Mouse (Mus musculus): ENCODE data around the gene Dhdh. TPM values are rescaled to one million over a fixed set of nuclear protein-coding genes. Genes with fewer than 3 reads are reported as not detected.
"Not testable (repeated sequence)": the region's sequence is repeated elsewhere in the genome, so short reads cannot be mapped to it uniquely, and the experiment has no call there.

Dhdh gene
- polyA plus RNA-seq, 1 experiment from 2014 or later, result 6.8 TPM

DNA sequence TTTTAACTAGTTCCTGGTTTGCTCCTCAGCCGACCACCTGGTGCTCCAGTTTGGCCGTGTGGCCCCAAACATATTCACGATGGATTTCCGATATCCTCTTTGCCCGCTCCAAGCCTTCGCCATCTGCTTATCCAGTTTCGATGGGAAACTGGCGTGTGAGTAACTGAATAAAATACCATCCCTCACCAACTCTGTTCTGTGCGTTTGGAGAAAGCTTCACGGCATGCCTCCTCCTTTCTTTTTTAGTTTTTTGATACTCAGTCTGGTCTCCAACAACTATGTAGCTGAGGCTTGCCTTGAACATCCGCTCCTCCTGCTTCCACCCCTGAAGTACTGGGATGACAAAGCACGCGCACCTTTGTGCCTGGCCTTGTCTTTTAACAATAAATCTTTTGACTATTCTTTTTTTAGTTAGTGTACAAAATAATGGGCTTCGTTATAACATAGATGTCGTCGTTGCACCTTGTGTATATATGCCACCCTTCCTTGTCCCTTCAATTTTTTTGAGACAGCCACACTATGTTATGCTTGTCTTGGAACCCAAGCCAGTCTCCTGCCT is 33.7 kb upstream of the Dhdh start:
- no peak for DNase-seq (ENCODE audit: low spot score)
- Histone ChIP-seq H3K9me3 (replicated peaks) (no peaks in the 10 kb centered on the region), H3K27ac (replicated peaks) (peak overlapping the region; percentile 91), H3K4me3 (peak overlapping the region; percentile 63), H3K36me3 (peaks cover 11% of the 10 kb centered on the region), H3K4me1 (peaks cover 35% of the 10 kb centered on the region), H3K27me3 (ENCODE audit: low read depth, poor library complexity, severe bottlenecking) (no peaks in the 10 kb centered on the region)
- 54% methylated on average over 16 of the region's 16 CpGs for WGBS

DNA sequence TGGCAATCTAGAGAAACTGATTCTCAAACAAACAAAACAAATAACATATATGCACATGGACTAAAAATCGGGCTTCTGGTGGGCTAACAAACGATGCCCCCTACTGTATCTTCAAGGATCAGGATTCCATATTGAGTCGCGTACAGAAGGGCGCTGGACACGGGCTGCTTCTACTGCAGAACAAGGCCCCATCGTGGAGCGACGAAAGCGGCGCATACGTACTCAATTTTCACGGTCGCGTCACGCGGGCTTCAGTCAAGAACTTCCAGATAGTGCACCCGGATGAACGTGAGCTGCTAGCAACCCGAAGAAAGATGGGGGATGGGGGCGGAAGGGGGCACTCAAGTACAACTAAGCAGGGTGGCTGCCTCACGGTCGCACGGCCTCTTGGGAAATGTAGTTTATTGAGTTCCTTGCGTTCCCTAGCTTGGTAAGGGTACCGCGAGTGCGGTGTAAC is 33.2 kb upstream of the Dhdh start:
- Histone ChIP-seq H3K9me3 (replicated peaks) (no peaks in the 10 kb centered on the region), H3K4me3 (peak overlapping the region; percentile 63), H3K36me3 (peaks cover 11% of the 10 kb centered on the region), H3K4me1 (peaks cover 35% of the 10 kb centered on the region), H3K27me3 (ENCODE audit: low read depth, poor library complexity, severe bottlenecking) (no peaks in the 10 kb centered on the region), H3K27ac (replicated peaks) (peak overlapping the region; percentile 91)
- under 1% methylated on average over 28 of the region's 28 CpGs for WGBS
- DNase-seq (ENCODE audit: low spot score), result peak; percentile 87

DNA sequence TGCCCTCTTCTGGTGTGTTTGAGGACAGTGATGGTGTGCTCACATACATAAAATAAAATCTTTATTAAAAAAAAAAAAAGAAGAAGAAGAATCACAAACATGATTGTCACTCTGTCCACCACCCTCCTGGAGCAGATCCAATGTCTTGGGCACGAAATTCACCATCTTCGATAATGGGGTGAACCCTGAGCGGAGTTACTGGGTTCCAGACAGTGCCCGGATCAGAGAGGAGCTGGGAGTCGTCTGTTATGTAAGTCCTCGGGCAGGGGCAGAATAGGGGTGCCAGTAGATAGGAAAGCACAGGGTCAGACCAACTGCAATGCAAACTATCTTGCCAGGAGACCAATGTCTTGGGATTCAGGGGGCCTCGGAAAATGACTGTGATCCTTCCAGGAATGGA is 32.0 kb upstream of the Dhdh start:
- DNase-seq (ENCODE audit: low spot score), result no peak
- WGBS, result 96% methylated on average over 7 of the region's 7 CpGs

DNA sequence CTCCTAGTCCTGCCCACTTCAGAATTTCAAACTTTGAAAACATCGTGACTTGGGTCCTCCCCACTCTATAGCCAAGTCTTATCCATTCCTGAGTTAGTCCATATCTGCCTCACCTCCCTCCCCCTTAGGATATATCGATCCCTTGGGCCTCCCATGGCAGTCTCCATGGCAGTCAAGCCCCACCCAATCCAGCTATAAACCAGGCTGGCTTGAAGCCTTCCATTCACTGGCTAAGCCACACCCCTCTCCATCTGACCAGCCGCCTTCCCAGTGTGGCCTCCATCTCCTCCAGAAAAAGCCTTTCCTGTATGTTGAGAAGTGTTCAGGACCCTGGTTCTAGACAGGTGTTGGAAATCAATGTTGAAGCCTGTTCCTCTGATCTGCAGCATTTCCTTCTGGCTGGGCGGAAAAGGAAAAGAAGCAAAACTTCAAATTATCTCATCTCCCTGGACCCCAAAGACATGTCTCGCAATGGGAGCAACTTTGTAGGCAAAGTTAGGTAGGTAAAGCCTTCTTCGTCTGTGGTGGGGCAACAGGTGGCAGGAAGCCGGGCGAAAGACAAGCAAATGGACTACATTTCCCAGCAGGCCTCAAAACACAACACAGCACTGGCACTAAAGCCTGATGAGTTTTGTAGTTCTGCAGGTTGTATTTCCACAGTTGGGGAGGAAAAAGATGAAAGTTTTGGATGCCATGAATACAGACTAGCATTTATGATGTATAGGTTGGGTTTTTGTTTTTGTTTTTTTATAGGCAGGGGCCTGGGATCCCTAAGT is 30.9 kb upstream of the Dhdh start:
- Histone ChIP-seq H3K4me3 (no peak overlapping the region), H3K27ac (replicated peaks) (no peak overlapping the region), H3K4me1 (peaks cover 33% of the 10 kb centered on the region), H3K27me3 (ENCODE audit: low read depth, poor library complexity, severe bottlenecking) (no peaks in the 10 kb centered on the region), H3K36me3 (peaks cover 11% of the 10 kb centered on the region), H3K9me3 (replicated peaks) (no peaks in the 10 kb centered on the region)
- DNase-seq (ENCODE audit: low spot score), result no peak
- 84% methylated on average over 8 of the region's 8 CpGs for WGBS

More for the DNA sequence above, 32.0 kb upstream of the Dhdh start:
- Histone ChIP-seq H3K27ac (replicated peaks) (no peak overlapping the region), H3K27me3 (ENCODE audit: low read depth, poor library complexity, severe bottlenecking) (no peaks in the 10 kb centered on the region), H3K4me3 (no peak overlapping the region), H3K9me3 (replicated peaks) (no peaks in the 10 kb centered on the region), H3K4me1 (peaks cover 40% of the 10 kb centered on the region), H3K36me3 (peaks cover 11% of the 10 kb centered on the region)

DNA sequence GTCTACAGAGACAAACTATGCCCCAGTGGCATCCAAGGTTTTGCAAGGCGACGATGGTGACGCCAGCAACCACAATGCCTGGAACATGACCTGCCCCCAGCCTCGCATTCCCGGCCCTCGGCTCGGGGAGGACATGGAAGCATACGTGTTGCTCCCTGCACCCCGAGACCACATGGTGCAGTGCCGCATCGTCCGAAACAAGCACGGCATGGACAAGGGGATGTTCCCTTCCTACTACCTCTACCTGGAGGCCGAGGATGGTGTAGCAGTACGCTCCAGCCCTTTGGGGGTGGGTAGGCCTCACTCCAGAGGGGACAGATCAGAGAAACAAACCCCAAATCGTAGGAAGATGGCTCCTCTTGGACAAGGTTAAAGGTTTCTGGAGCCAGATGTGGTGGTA is 30.0 kb upstream of the Dhdh start:
- DNase-seq (ENCODE audit: low spot score), result no peak
- WGBS, result 92% methylated on average over 16 of the region's 16 CpGs
- Histone ChIP-seq H3K36me3 (peaks cover 4% of the 10 kb centered on the region), H3K4me3 (no peak overlapping the region), H3K27me3 (ENCODE audit: low read depth, poor library complexity, severe bottlenecking) (no peaks in the 10 kb centered on the region), H3K27ac (replicated peaks) (no peak overlapping the region), H3K4me1 (peaks cover 27% of the 10 kb centered on the region), H3K9me3 (replicated peaks) (no peaks in the 10 kb centered on the region)

DNA sequence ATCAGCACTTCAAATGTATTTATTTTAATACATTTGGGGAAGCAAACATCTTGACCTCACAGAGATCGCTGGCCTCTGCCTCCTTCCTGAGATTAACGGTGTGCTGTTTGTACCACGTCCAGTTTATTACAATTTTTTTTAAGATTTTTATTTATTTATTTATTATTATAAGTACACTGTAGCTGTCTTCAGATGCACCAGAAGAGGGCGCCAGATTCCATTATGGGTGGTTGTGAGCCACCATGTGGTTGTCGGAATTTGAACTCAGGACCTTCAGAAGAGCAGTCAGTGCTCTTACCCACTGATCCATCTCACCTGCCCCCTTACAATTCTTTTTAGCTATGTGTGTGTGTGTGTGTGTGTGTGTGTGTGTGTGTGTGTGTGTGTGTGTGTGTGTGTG is 28.2 kb upstream of the Dhdh start:
- not testable (repeated sequence) for H3K9me3 ChIP-seq (replicated peaks); H3K27me3 ChIP-seq (ENCODE audit: low read depth, poor library complexity, severe bottlenecking); H3K36me3 ChIP-seq; H3K27ac ChIP-seq (replicated peaks); H3K4me3 ChIP-seq; DNase-seq (ENCODE audit: low spot score)
- peaks cover 13% of the 10 kb centered on the region; the same call in 1 of the 2 replicates for H3K4me1 ChIP-seq
- 68% methylated on average over 5 of the region's 5 CpGs for WGBS

DNA sequence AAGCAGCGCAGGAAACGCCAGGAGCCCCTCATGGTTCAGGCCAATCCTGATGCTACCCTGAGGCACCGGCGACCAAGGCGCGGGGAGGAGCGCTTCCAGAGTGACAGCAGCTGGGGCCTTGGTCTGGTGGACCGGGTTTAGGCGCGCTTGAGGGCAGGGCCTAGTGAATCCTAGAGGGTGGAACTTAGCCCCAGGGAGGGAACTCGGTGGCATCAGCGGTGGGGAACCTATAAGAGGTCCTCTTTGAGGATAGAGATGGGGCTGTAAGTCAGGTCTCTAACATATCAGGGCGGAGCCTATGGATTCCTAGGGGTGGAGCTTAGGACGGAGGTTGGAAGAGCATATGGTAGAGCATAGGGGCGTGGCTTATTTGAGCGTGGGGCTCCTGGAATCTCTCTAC is 26.8 kb upstream of the Dhdh start:
- peak; percentile 26 for DNase-seq (ENCODE audit: low spot score)
- Histone ChIP-seq H3K27ac (replicated peaks) (no peak overlapping the region), H3K36me3 (no peaks in the 10 kb centered on the region), H3K27me3 (ENCODE audit: low read depth, poor library complexity, severe bottlenecking) (no peaks in the 10 kb centered on the region), H3K4me1 (peaks cover 9% of the 10 kb centered on the region; the same call in 1 of the 2 replicates), H3K9me3 (replicated peaks) (no peaks in the 10 kb centered on the region), H3K4me3 (0 out of 2 replicates have a peak overlapping the region, but pooled peaks have one; percentile 3)
- 27% methylated on average over 16 of the region's 16 CpGs for WGBS

DNA sequence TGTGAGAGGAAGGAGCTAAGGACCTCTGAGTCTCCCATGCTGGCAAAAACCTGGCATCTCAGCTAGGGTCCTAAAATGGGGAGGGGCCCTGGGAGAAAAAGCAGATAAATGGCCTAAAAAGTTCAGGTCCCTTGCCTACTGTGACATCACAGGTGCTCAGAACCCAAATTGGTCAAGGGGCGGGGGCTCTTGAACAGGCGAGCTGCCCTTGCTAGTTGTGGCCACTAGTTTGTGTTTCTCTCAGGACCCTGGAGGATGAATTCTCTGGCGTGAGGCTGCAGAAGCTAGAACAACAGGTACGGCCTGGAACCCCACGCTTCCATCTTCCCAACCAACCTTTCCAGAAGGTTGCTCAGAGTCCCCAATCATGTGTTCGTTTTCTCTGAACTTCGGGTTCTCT is 25.8 kb upstream of the Dhdh start:
- WGBS, result 88% methylated on average over 7 of the region's 7 CpGs

DNA sequence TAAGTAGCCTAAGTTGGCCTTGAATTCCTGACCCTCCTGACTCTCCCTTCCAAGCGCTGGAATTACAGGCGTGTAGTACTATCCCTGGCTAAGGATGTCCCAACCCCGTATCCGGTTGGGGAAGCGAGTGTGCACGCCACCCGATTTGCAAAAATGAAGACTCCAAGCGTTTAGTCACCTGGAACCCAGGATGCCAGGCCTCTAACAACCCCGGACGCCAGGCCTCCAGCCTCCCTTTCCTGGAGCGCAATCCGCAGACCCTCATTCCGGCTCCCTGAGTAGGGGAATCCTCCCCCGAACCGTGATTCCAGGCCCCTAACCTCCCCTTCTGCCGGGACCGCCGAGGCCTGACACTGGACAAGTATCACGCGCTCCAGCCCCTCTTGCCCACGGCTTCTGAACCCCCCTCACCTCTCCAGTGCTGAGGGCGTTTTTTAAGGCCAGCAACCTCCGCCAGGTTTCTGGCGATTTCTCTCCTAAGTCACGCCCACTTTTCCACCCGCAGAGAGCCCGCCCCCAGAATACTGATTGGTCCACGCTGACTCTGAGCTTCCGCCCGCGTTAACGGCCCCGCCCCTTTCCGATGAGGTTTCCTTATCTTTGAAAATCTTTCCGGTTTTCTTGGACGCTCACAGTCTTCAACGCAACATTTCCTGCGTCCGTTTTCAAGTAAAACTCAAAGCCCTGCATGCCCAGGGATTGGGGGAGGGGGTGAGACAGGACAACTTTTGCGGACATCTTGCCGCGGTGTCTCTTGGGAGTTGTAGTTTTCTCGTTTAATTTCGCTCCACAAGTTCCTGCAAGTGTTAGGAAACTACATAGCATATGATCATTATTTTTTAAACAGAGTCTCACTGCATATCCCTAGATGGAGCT is 21.5 kb upstream of the Dhdh start, which contains the start of gene Nucb1:
Gene Nucb1, minus strand, starts transcription at position 495 of the 876 bp plus-strand sequence.
- WGBS, result under 1% methylated on average over 44 of the region's 44 CpGs
- Histone ChIP-seq H3K9me3 (replicated peaks) (no peaks in the 10 kb centered on the region), H3K4me3 (peak within 1 kb of the TSS; percentile 67), H3K36me3 (peaks cover 20% of the 10 kb centered on the region), H3K27ac (replicated peaks) (peak within 1 kb of the TSS; percentile 90), H3K27me3 (ENCODE audit: low read depth, poor library complexity, severe bottlenecking) (no peaks in the 10 kb centered on the region), H3K4me1 (peaks cover 15% of the 10 kb centered on the region)
- peak; percentile 91 for DNase-seq (ENCODE audit: low spot score)

More for the DNA sequence above, 25.8 kb upstream of the Dhdh start:
- Histone ChIP-seq H3K27me3 (ENCODE audit: low read depth, poor library complexity, severe bottlenecking) (no peaks in the 10 kb centered on the region), H3K9me3 (replicated peaks) (no peaks in the 10 kb centered on the region), H3K27ac (replicated peaks) (no peak overlapping the region), H3K36me3 (no peaks in the 10 kb centered on the region), H3K4me1 (peaks cover 14% of the 10 kb centered on the region), H3K4me3 (no peak overlapping the region)
- no peak for DNase-seq (ENCODE audit: low spot score)

DNA sequence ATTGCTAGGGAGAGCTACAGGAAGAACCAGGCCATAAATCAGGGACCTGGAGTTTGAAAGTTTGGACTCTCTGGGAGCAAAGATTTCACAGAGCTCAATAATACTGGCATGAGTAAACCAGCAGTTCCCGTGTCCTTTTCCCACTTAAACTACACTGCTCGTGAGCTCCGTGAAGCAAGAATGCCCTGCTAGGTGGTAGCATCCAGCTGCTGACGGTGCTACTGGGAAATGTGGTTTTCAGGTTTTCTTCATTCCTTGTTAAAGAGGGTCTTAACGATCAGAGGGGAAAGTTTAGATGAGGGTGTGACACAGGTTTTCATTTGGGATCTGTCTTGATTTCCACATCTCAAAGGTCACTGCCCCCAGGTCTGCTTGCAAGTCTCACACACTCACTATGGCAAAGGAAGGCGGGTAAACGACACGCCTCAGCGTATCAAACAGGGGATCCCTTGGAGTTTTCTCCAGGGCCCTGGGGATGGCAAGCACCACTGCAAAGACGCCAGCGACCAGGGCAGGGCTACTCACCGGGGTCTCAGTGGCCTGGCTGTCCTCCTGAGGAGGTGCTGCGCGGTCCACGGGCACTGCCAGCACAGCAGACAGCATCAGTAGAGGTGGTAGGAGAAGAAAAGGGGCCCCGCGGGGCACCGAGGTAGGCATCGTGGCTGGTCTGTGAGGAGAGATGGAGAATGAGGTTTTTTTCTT is 20.7 kb upstream of the Dhdh start:
- peak overlapping the region; percentile 90 for H3K27ac ChIP-seq (replicated peaks)
- H3K4me1 ChIP-seq, result peaks cover 15% of the 10 kb centered on the region
- H3K36me3 ChIP-seq, result peaks cover 26% of the 10 kb centered on the region
- WGBS, result 49% methylated on average over 19 of the region's 19 CpGs
- peak overlapping the region; percentile 67 for H3K4me3 ChIP-seq
- H3K9me3 ChIP-seq (replicated peaks), result no peaks in the 10 kb centered on the region
- H3K27me3 ChIP-seq (ENCODE audit: low read depth, poor library complexity, severe bottlenecking), result no peaks in the 10 kb centered on the region
- DNase-seq (ENCODE audit: low spot score), result no peak

DNA sequence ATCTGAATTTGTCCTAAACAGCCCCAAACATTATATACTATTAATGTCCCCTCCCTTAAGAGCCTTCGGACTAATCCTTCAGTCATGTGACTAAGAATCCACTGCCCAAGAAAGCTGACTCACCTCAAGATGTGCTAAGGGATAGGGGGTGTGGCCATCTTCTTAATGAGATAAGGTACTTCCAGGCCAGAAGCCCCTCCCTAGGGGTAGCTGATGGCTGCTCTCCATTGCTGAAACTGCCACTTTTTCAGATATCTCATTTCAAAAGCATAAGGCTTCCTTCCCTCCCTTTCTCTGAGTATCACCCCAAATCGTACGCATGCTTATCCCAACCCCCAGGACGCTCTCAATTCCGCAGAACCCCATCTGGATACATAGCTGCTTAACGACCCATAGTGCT is 20.0 kb upstream of the Dhdh start:
- H3K4me1 ChIP-seq, result peaks cover 15% of the 10 kb centered on the region
- peaks cover 26% of the 10 kb centered on the region for H3K36me3 ChIP-seq
- H3K27ac ChIP-seq (replicated peaks), result no peak overlapping the region
- H3K4me3 ChIP-seq, result peak overlapping the region; percentile 67; the same call in 1 of the 2 replicates
- no peaks in the 10 kb centered on the region for H3K27me3 ChIP-seq (ENCODE audit: low read depth, poor library complexity, severe bottlenecking)
- H3K9me3 ChIP-seq (replicated peaks), result no peaks in the 10 kb centered on the region
- 94% methylated on average over 6 of the region's 6 CpGs for WGBS
- no peak for DNase-seq (ENCODE audit: low spot score)

DNA sequence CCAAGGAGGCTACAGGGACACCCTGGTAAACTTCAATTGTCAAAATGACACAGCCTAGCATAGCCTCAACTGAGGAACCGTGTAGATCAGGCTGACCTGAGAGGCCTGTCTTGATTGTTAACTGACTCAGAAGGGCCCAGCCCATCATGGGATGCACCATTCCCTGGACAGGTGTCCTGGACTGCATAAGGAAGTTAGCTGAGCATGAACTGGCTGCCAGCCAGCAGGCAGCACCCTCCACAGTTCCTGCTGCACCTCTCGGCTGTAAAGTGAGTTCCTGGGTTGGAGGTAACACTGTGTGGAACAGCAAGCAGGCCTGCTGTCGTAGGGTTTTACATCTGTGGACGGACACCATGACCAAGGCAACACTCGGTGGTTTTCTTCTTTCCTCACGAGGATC is 19.0 kb upstream of the Dhdh start:
- DNase-seq (ENCODE audit: low spot score), result no peak
- Histone ChIP-seq H3K27ac (replicated peaks) (no peak overlapping the region), H3K9me3 (replicated peaks) (no peaks in the 10 kb centered on the region), H3K27me3 (ENCODE audit: low read depth, poor library complexity, severe bottlenecking) (no peaks in the 10 kb centered on the region), H3K4me3 (no peak overlapping the region), H3K36me3 (peaks cover 35% of the 10 kb centered on the region), H3K4me1 (peaks cover 15% of the 10 kb centered on the region)
- 89% methylated on average over 6 of the region's 6 CpGs for WGBS

All from midbrain, embryonic 10.5 days (tissue).